Mouse (Mus musculus) hindbrain, embryonic 13.5 days (tissue): ENCODE results near the gene Hfe2. TPM values are rescaled to one million over a fixed set of nuclear protein-coding genes. Genes with fewer than 3 reads are reported as not detected.
"Not testable (repeated sequence)": the region's sequence is repeated elsewhere in the genome, so short reads cannot be mapped to it uniquely, and the experiment has no call there.

Experiments used
- ATAC-seq: fragments of 200-750 bp; cut with Nextera tagmentation; 2 replicates; pipeline ENCODE4 v1.8.0; 2017; ENCODE audit warnings: moderate TSS enrichment; ENCODE audit not compliant: low FRiP score
- H3K27ac ChIP-seq: fragments of 300-500 bp; sonication (generic); 2 replicates; pipeline ENCODE4 v1.5.1; 2015; ENCODE audit warnings: inconsistent platforms, mild to moderate bottlenecking, moderate library complexity
- H3K27me3 ChIP-seq: fragments of 300-500 bp; sonication (generic); 2 replicates; pipeline ENCODE4 v1.6.1; 2015; ENCODE audit warnings: mild to moderate bottlenecking, inconsistent platforms
- H3K36me3 ChIP-seq: fragments of 300-500 bp; sonication (generic); 2 replicates; pipeline ENCODE4 v1.6.1; 2015; ENCODE audit warnings: mild to moderate bottlenecking, inconsistent platforms
- H3K4me1 ChIP-seq: fragments of 300-500 bp; sonication (generic); replicated peaks from 2 replicates; pipeline ENCODE4 v1.6.1; 2015; ENCODE audit warnings: inconsistent platforms
- H3K4me2 ChIP-seq: fragments of 300-500 bp; sonication (generic); 2 replicates; pipeline ENCODE4 v1.6.1; 2015; ENCODE audit warnings: inconsistent platforms, mild to moderate bottlenecking, moderate library complexity
- H3K4me3 ChIP-seq: fragments of 300-500 bp; sonication (generic); 2 replicates; pipeline ENCODE4 v1.5.1; 2015; ENCODE audit warnings: mild to moderate bottlenecking, inconsistent platforms
- H3K9ac ChIP-seq: fragments of 300-500 bp; sonication (generic); 2 replicates; pipeline ENCODE4 v1.6.1; 2015; ENCODE audit warnings: mild to moderate bottlenecking, inconsistent platforms
- H3K9me3 ChIP-seq: fragments of 300-500 bp; sonication (generic); 2 replicates; pipeline ENCODE4 v1.6.1; 2016; ENCODE audit warnings: inconsistent platforms
- WGBS: fragments of 180-500 bp; shearing (Covaris S2); methylation state at CpG from one replicate; pipeline ENCODE4 v1.1.7; 2015; 5-methylcytosine and 5-hydroxymethylcytosine counted together
- polyA plus RNA-seq: library from polyadenylated mRNA; unstranded; fragments of >200 nt; fragmentation: Nextera tagmentation; extraction: Ambion mirVana; gene quantifications from 2 replicates; pipeline ENCODE4 v1.2.1, GENCODE M21; 2015

Gene Hfe2
- polyA plus RNA-seq, 1 experiment from 2014 or later = 0.92 TPM

DNA sequence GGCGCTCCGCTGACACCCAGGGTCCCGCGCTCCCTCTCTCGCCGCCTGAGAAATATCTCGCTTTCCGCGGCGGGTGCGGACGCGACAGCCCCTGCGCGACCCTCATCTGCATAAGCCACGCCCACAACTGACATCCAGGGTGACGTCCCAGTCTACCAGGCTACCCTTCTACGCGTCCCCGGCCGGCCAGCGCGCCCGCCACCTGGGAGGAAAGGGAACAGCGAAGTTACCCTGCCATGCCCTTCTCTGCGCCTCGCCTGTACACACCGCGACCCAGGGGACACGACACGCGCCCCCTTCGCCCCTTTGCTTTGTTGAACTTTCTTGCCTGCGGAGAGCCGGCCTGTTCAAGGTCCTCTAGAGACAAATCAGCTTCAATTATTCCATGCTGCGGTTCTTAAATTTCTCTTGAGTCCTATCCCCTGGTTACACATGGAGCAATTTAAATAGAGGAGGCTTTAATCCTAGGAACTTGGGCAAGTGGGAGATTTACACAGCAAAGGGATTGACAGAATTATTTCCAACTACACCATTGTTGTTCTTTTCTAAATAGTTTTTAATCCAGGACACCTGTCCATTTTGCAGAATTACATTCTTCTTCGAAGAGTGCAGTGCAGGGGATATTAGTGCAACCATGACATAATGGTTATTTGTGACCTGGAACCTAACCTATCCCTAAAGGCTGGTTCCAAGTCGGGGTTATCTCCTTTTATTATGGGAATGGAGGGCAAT, 38.0 kb upstream of the Hfe2 start:
- Histone ChIP-seq H3K9ac (0 out of 2 replicates have a peak overlapping the region, but pooled peaks have one; percentile 51), H3K27me3 (peaks cover 27% of the 10 kb centered on the region), H3K4me2 (peak overlapping the region; percentile 62), H3K4me3 (peak overlapping the region; percentile 36)
- peak; percentile 78 for ATAC-seq
- H3K36me3 ChIP-seq, H3K9me3 ChIP-seq, H3K4me1 ChIP-seq, H3K27ac ChIP-seq: not testable (repeated sequence)
- 9% methylated on average over 9 of the region's 38 CpGs for WGBS

DNA sequence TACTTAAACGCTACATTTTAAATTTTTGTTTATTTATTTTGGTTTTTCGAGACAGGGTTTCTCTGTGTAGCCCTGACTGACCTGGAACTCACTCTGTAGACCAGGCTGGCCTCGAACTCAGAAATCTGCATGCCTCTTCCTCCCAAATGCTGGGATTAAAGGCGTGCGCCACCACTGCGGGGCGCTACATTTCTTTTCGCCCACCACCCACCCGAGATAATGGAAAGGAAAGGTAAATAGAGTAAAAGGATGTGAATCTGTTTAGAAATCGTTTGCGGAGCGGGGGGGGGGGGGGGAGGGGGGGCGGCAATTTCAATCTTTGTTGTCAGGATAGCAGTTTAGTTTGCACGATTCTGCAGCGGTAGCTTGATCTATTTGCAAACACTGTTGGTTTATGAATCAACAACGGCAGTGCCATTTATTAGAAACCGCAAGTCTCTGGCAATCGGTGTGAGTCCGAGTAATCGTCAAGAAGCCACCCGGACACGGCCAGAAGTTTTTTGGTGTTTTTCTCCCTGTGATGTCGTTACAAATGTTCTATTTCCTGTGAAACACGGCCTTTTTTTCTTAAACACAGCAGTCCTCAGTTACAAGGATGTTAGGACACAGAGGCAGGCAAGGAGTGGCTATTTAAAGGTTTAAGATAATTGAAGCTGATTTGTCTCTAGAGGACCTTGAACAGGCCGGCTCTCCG, 37.2 kb upstream of the Hfe2 start:
- WGBS = 4% methylated on average over 26 of the region's 26 CpGs
- ATAC-seq = 0 out of 2 replicates have a peak, but pooled peaks have one; percentile 1

DNA sequence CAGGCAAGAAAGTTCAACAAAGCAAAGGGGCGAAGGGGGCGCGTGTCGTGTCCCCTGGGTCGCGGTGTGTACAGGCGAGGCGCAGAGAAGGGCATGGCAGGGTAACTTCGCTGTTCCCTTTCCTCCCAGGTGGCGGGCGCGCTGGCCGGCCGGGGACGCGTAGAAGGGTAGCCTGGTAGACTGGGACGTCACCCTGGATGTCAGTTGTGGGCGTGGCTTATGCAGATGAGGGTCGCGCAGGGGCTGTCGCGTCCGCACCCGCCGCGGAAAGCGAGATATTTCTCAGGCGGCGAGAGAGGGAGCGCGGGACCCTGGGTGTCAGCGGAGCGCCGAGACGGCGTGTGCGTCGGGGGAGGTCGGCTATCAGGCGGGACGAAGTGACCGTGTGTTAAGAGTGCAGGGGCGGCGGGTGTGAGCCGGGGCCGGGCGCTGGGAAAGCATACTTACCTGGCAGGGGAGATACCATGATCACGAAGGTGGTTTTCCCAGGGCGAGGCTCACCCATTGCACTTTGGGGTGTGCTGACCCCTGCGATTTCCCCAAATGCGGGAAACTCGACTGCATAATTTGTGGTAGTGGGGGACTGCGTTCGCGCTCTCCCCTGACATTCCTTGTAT, 36.6 kb upstream of the Hfe2 start:
- not testable (repeated sequence) for H3K36me3 ChIP-seq, H3K4me1 ChIP-seq, H3K9me3 ChIP-seq
- H3K27ac ChIP-seq = peak overlapping the region; percentile 83
- 0% methylated on average over 3 of the region's 55 CpGs for WGBS
- peak overlapping the region; percentile 65 for H3K9ac ChIP-seq
- peak; percentile 85 for ATAC-seq
- peak overlapping the region; percentile 62 for H3K4me2 ChIP-seq
- H3K4me3 ChIP-seq = peak overlapping the region; percentile 36
- H3K27me3 ChIP-seq = peaks cover 19% of the 10 kb centered on the region

More for the DNA sequence above, 37.2 kb upstream of the Hfe2 start:
- Histone ChIP-seq H3K27me3 (peaks cover 23% of the 10 kb centered on the region), H3K4me1 (peaks cover 4% of the 10 kb centered on the region; the same call in 1 of the 2 replicates), H3K27ac (peak overlapping the region; percentile 83), H3K36me3 (no peaks in the 10 kb centered on the region), H3K9ac (peak overlapping the region; percentile 65), H3K4me3 (peak overlapping the region; percentile 36), H3K4me2 (peak overlapping the region; percentile 62), H3K9me3 (no peaks in the 10 kb centered on the region)

DNA sequence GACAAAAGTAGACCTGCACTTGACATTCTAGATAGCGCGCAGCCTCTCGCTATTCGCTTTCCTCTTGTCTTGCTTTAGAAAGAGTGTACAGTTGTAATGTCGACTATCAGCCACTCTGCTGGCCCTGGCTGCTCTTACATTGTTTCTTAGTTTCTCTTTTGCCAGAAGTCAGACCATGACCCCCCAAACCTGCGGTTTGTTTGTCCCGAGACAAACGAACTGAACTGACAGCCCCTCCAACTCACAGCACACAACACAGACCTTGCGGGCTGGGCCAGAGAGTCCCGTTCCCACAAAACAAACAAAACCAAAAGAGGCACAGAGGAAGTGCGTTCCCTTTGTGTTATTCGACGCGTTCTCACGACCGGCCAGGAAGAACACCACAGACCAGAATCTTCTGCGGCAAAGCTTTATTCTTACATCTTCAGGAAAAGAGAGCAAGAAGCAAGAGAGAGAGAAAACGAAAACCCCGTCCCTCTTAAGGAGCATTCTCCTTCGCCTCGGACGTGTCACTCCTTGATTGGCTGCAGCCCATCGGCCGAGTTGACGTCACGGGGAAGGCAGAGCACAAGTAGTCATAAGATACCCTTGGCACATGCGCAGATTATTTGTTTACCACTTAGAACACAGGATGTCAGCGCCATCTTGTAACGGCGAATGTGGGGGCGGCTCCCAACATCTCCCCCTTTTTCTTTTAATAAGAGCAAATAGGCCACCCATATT, 35.9 kb upstream of the Hfe2 start:
- 0% methylated on average over 9 of the region's 31 CpGs for WGBS

DNA sequence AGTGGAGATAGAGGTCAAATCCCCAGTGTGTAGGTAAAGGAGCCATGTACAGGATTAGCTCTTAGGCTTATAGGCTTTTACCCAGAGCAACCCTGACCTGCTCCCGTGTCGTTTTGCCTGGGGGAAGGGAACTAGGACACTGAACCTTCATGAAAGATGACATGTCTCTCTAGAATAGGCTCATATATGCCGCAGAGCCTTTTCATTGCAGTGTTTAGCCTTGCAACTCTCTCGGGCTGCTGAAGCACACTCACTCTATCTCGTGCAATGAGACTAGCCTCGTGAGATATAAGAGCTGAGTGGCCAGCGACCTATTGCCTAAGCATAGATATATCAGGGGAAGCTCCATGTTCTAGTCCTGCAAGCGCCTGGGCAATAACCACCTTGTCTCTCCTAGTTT, 35.3 kb upstream of the Hfe2 start:
- not testable (repeated sequence) for ATAC-seq, H3K9me3 ChIP-seq

More for the DNA sequence above, 35.9 kb upstream of the Hfe2 start:
- H3K4me1 ChIP-seq, H3K9ac ChIP-seq, H3K4me2 ChIP-seq, H3K9me3 ChIP-seq, H3K36me3 ChIP-seq: not testable (repeated sequence)
- H3K27me3 ChIP-seq = peaks cover 12% of the 10 kb centered on the region
- ATAC-seq = peak; percentile 71
- peak overlapping the region; percentile 27 for H3K4me3 ChIP-seq
- peak overlapping the region; percentile 91 for H3K27ac ChIP-seq

DNA sequence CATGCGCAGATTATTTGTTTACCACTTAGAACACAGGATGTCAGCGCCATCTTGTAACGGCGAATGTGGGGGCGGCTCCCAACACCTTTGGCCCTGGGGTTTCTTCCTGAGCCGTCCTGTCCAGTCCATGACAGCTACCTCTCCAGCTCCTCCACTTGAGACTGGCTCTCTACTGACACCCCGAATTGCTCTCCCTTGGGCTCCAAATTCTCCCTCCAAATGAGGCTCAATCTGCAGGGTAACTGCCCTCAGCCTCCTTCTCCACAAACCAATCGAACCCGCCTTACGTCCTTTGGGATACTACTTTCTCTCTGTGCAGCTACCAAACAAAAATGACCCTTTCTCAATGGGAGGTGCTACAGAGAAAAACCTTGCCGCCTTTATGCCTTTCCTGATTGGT, 30.5 kb upstream of the Hfe2 start:
- not testable (repeated sequence) for H3K27ac ChIP-seq, H3K4me3 ChIP-seq, H3K9me3 ChIP-seq, H3K9ac ChIP-seq, H3K4me2 ChIP-seq, H3K4me1 ChIP-seq, H3K36me3 ChIP-seq, ATAC-seq, H3K27me3 ChIP-seq
- 94% methylated on average over 6 of the region's 11 CpGs for WGBS

More for the DNA sequence above, 35.3 kb upstream of the Hfe2 start:
- WGBS = 40% methylated on average over 7 of the region's 8 CpGs
- not testable (repeated sequence) for H3K36me3 ChIP-seq, H3K4me3 ChIP-seq, H3K27me3 ChIP-seq, H3K4me1 ChIP-seq, H3K9ac ChIP-seq
- Histone ChIP-seq H3K4me2 (peak overlapping the region; percentile 25; the same call in 1 of the 2 replicates), H3K27ac (peak overlapping the region; percentile 91)

DNA sequence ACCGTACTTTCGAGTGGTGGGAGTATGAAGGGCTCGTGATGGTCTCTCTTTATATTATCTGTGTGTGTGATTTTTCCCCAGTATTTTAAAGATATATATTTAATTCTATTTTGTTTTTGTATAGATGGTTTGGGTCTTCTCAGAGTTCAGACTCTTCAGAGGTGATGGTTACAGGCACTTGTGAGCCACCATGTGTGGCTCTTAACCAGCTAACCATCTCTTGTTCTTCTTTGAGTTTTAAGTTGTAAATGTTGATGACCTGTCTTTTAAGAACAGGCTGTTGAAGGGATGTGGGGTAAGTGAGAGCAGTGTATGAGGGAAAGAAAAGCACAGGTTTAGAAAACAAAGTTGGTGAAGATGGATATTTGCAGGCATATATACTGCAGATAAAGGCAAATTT, 30.1 kb upstream of the Hfe2 start:
- no peak overlapping the region for H3K9ac ChIP-seq
- H3K27ac ChIP-seq = no peak overlapping the region
- H3K4me2 ChIP-seq = no peak overlapping the region
- WGBS = 95% methylated on average over 3 of the region's 3 CpGs
- no peaks in the 10 kb centered on the region for H3K36me3 ChIP-seq
- no peak for ATAC-seq
- no peaks in the 10 kb centered on the region for H3K9me3 ChIP-seq
- no peak overlapping the region for H3K4me3 ChIP-seq
- H3K4me1 ChIP-seq = peaks cover 8% of the 10 kb centered on the region
- H3K27me3 ChIP-seq = no peaks in the 10 kb centered on the region

DNA sequence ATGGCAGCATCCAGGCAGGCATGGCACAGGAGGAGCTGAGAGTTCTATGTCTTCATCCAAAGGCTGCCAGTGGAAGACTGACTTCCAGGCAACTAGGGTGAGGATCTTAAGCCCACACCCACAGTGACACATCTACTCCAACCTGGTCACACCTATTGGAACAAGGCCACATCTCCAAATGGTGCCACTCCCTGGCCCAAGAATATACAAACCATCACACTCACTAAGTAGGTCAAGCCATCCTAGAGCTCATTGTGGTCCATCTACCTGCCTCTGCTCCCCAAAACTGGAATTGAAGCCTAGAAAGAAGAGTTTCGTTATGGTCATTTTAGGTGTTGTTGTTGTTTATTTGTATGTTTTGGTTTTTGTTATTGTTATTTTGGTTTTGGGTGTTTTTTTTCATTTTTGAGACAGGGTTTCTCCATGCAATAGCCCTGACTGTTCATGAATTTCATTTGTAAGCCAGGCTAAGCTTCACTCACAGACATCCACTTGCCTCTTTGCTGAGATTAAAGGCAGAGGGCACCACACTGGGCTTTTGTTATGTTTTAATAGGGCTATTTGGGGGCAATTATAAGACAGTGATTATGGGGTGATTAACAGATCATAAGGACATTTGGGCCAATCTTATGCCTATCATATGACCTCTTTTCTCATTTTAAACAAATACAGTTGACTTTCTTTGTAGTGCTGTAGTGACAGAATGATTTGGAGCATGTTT, 29.3 kb upstream of the Hfe2 start:
- Histone ChIP-seq H3K9ac (no peak overlapping the region), H3K4me2 (no peak overlapping the region), H3K27ac (no peak overlapping the region), H3K27me3 (no peaks in the 10 kb centered on the region), H3K4me1 (peaks cover 8% of the 10 kb centered on the region), H3K9me3 (no peaks in the 10 kb centered on the region), H3K4me3 (no peak overlapping the region), H3K36me3 (no peaks in the 10 kb centered on the region)
- 97% methylated on average over 1 of the region's 1 CpGs for WGBS
- no peak for ATAC-seq

DNA sequence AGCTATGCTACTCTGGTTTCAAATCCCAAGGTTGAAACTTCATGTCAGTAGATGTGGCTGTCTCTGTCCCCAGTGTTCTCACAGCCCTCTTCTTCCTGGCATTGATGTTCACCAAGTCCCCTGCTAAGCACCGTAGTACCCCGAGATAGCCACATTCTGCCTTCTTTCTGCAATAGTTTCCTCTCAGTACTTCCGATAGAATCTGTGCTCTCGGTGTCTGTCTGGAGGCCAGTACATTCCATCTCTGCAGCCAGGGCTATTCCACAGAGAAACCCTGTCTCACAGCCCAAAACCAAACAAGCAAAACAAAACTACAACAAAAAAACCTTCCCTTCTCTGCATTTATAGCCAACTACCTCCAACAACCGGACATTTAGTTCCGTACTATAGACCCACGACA, 28.8 kb upstream of the Hfe2 start:
- Histone ChIP-seq H3K4me3 (no peak overlapping the region), H3K9me3 (no peaks in the 10 kb centered on the region), H3K27ac (no peak overlapping the region), H3K27me3 (no peaks in the 10 kb centered on the region), H3K36me3 (no peaks in the 10 kb centered on the region), H3K4me2 (no peak overlapping the region; the same call in 1 of the 2 replicates), H3K4me1 (peaks cover 8% of the 10 kb centered on the region), H3K9ac (no peak overlapping the region)
- 61% methylated on average over 7 of the region's 7 CpGs for WGBS
- ATAC-seq = no peak

DNA sequence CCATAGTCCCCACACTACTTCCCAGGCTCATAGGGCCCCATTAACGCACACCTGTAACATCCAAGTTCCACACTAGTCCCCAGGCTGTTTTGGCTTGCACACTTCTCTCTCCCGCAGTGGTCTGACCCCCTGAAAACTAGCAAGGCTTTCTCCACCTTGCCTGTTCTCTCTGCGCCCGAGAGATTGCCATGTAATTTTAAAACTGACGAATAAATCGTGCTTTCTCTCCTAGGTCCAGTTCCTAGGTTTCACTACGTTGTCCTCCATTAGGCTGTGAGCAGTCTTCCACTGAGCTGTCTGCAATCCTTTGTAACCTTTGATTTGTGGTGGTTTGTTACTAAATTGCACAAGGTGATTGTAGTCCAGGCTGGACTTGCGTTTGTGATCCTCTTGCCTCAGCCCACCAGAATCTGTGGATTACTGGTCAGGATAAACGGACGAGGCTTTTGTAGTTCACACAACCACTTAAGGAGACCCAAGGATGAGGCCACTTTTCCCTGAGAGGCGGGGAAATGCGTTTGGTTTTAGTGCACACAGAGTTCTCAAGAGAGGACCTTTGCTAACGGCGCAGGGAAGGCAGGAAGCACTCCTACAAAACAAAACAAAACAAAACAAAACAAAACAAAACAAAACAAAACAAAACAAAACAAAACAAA, 28.2 kb upstream of the Hfe2 start:
- not testable (repeated sequence) for ATAC-seq, H3K27me3 ChIP-seq, H3K9me3 ChIP-seq, H3K36me3 ChIP-seq, H3K4me1 ChIP-seq, H3K27ac ChIP-seq
- peak overlapping the region; percentile 55; the same call in 1 of the 2 replicates for H3K9ac ChIP-seq
- 17% methylated on average over 14 of the region's 14 CpGs for WGBS
- H3K4me3 ChIP-seq = peak overlapping the region; percentile 51
- peak overlapping the region; percentile 77 for H3K4me2 ChIP-seq

DNA sequence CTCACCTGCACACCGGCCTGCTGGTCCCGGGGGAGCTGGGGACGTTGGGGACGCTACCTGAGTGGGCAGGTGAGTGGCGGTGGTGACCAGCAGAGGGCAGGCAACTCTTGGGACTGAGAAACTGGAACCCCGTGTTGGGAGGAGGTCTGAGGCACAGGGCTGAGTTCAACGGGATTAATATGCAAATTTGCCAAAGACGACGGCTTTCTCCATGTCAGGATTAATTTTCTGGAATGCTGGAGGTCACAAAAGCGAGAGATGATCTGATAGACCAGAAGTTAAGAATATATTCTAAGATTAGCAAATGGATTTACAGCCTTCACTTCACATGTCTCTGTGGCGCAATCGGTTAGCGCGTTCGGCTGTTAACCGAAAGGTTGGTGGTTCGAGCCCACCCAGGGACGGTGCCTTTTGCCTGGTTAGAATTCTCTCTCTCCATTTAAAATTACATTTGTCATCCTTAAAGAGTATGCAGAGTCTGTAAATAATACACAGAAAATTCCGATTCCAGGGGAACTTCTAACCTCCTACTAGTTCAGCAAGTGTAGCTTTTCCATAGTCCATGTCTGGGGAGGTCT, 27.4 kb upstream of the Hfe2 start:
- peak overlapping the region; percentile 62 for H3K27ac ChIP-seq
- H3K4me2 ChIP-seq = peak overlapping the region; percentile 77
- H3K4me1 ChIP-seq = peaks cover 11% of the 10 kb centered on the region
- no peaks in the 10 kb centered on the region for H3K9me3 ChIP-seq
- H3K27me3 ChIP-seq = no peaks in the 10 kb centered on the region
- no peaks in the 10 kb centered on the region for H3K36me3 ChIP-seq
- no peak for ATAC-seq
- peak overlapping the region; percentile 55; the same call in 1 of the 2 replicates for H3K9ac ChIP-seq
- H3K4me3 ChIP-seq = peak overlapping the region; percentile 51
- under 1% methylated on average over 19 of the region's 19 CpGs for WGBS
